Mouse (Mus musculus) liver, embryonic 14.5 days (tissue): ENCODE data around the gene Kxd1. TPM values are rescaled to one million over a fixed set of nuclear protein-coding genes. Genes with fewer than 3 reads are reported as not detected.

ENCODE experiments used
- ATAC-seq: fragments of 200-750 bp; cut with Nextera tagmentation; 2 replicates; pipeline ENCODE4 v1.8.0; 2017; ENCODE audit warnings: moderate number of reproducible peaks, mild to moderate bottlenecking, moderate library complexity; ENCODE audit not compliant: insufficient read depth
- DNase-seq, 3 experiments: peaks; one replicate each; pipeline ENCODE4 v3.0.0-alpha.2; 2012 to 2013; ENCODE audit warnings: low read depth in 3 of 3, low spot score in 3 of 3
- H3K27ac ChIP-seq: fragments of 300-500 bp; sonication (generic); 2 replicates; pipeline ENCODE4 v1.5.1; 2014; ENCODE audit warnings: moderate library complexity, mild to moderate bottlenecking, control low read depth, inconsistent platforms
- H3K27me3 ChIP-seq: fragments of 300-500 bp; sonication (generic); 2 replicates; pipeline ENCODE4 v1.6.1; 2014; ENCODE audit warnings: mild to moderate bottlenecking, low read length, moderate library complexity; ENCODE audit not compliant: control insufficient read depth, insufficient read depth
- H3K36me3 ChIP-seq: fragments of 300-500 bp; sonication (generic); replicated peaks from 2 replicates; pipeline ENCODE4 v1.6.1; 2014; ENCODE audit warnings: low read depth; ENCODE audit not compliant: control insufficient read depth, insufficient read depth
- H3K4me1 ChIP-seq, 2 experiments: fragments of 200-500 bp in 1 of 2; fragments of 300-500 bp in 1 of 2; sonication (generic) in 1 of 2; replicated peaks; 2 replicates each; pipeline ENCODE4 v1.6.1; 2012 to 2014; ENCODE audit warnings: antibody characterized with exemption in 1 of 2, inconsistent platforms in 1 of 2, low read length in 1 of 2; ENCODE audit not compliant: control insufficient read depth in 2 of 2, insufficient read depth in 2 of 2
- H3K4me2 ChIP-seq: fragments of 300-500 bp; sonication (generic); 2 replicates; pipeline ENCODE4 v1.6.1; 2014; ENCODE audit warnings: low read depth, mild to moderate bottlenecking, control low read depth, moderate library complexity
- H3K4me3 ChIP-seq, 2 experiments: fragments of 200-500 bp in 1 of 2; fragments of 300-500 bp in 1 of 2; sonication (generic) in 1 of 2; 2 replicates each; pipeline ENCODE4 v1.5.1; 2012 to 2014; ENCODE audit warnings: low read depth in 2 of 2, low read length in 2 of 2, mild to moderate bottlenecking in 2 of 2, control low read depth in 1 of 2, inconsistent platforms in 1 of 2, moderate library complexity in 1 of 2; ENCODE audit not compliant: insufficient read depth in 1 of 2
- H3K9ac ChIP-seq: fragments of 300-500 bp; sonication (generic); replicated peaks from 2 replicates; pipeline ENCODE4 v1.6.1; 2014; ENCODE audit warnings: mild to moderate bottlenecking, control low read depth, moderate library complexity
- H3K9me3 ChIP-seq: fragments of 300-500 bp; sonication (generic); 2 replicates; pipeline ENCODE4 v1.6.1; 2016; ENCODE audit warnings: low read length, mixed read lengths; ENCODE audit not compliant: control insufficient read depth
- CTCF ChIP-seq: IDR thresholded peaks from 2 replicates; pipeline ENCODE4 v1.5.1; 2016; ENCODE audit warnings: antibody characterized with exemption, low read depth, control low read depth
- EP300 ChIP-seq: IDR thresholded peaks from 2 replicates; pipeline ENCODE4 v1.6.1; 2016; ENCODE audit warnings: antibody characterized with exemption, low read depth
- WGBS: fragments of 180-500 bp; shearing (Covaris S2); extraction: QIAGEN DNeasy Blood & Tissue Kit; methylation state at CpG from one replicate; pipeline ENCODE4 v1.1.7; 2014; ENCODE audit not compliant: insufficient replicate concordance; 5-methylcytosine and 5-hydroxymethylcytosine counted together
- polyA plus RNA-seq, 2 experiments: library from polyadenylated mRNA; depleted of rRNA in 1 of 2; stranded (reverse) in 1 of 2; unstranded in 1 of 2; fragments of >200 nt; fragmentation: Nextera tagmentation in 1 of 2; extraction: Ambion mirVana in 1 of 2; gene quantifications; 2 replicates each; pipeline versions ENCODE4 v1.2.1 to v1.2.3; 2012 to 2014

The Kxd1 gene
- polyA plus RNA-seq, 2 experiments: 28.9 to 32.6 TPM

DNA sequence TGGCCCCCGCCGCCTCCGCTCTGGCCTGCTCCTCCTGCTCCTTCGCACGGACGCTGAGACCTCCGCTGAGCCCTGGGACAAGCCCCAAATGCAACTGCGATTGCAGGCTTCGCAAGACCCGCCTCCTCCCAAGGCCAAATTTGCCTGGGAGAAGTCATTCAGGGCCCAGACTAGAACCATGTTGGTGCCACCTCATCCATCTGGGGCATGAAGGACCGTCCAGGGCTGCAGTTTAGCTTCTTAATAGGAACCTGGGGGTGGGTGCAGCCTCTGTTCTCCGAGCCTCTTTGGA lies 32.0 kb downstream of the Kxd1 start:
- Histone ChIP-seq H3K27me3 (peaks cover 76% of the 10 kb centered on the region), H3K36me3 (no peaks in the 10 kb centered on the region), H3K4me2 (no peak overlapping the region), H3K4me3 (no peak overlapping the region), H3K9me3 (no peaks in the 10 kb centered on the region), H3K9ac (no peak overlapping the region), H3K4me1 (peaks cover 12 to 15% of the 10 kb centered on the region in 2 experiments), H3K27ac (no peak overlapping the region)
- 11% methylated on average over 12 of the region's 12 CpGs for WGBS
- ATAC-seq (no peak), DNase-seq (no peak)
- no peak for TF ChIP-seq EP300
- TF ChIP-seq CTCF: no peak

DNA sequence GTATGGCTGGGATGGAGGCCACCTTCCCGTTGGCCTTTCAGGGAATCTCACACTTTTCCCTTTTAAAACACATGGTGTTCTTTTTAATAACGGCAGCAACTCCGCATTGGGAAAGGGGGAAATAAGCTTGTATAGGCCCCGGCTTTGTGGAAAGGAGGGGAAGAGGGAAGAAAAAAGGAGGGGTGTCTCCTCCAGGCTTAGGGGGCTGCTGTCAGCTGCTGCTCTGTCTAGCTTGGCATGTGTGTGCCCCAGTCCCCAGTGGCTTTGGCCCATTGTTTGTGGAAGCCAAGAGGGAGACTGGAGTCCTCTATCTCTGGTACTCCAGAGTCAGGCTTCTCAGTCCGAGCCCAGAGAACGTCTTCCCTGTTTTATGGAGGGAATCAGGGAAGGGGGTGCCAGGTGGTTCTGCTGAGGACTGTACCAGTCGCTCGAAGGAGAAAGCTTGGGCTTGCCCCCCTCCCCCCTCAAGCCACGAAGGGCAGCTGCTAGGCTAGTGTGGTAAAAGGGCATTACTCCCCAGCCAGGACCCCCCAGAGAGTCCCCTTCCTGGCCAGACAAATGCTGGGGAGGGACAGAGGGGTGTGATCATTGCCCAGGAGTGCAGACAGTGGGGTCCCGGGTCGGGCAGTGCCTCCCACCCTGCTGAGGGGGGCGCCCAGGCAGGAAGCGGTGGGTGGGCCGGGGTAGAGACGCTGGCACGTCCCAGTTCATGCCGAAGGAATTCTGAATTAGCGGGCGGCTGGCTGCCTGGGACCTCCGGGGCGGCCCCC lies 32.6 kb downstream of the Kxd1 start:
- no peak overlapping the region for H3K4me2 ChIP-seq
- peaks cover 82% of the 10 kb centered on the region for H3K27me3 ChIP-seq
- no peaks in the 10 kb centered on the region for H3K36me3 ChIP-seq
- no peak overlapping the region for H3K27ac ChIP-seq
- H3K4me1 ChIP-seq: peaks cover 7 to 9% of the 10 kb centered on the region in 2 experiments
- no peaks in the 10 kb centered on the region for H3K9me3 ChIP-seq
- 4% methylated on average over 21 of the region's 21 CpGs for WGBS
- H3K4me3 ChIP-seq: no peak overlapping the region
- no peak for ATAC-seq
- TF ChIP-seq EP300 (no peak), CTCF (no peak)
- no peak for DNase-seq
- H3K9ac ChIP-seq: no peak overlapping the region

DNA sequence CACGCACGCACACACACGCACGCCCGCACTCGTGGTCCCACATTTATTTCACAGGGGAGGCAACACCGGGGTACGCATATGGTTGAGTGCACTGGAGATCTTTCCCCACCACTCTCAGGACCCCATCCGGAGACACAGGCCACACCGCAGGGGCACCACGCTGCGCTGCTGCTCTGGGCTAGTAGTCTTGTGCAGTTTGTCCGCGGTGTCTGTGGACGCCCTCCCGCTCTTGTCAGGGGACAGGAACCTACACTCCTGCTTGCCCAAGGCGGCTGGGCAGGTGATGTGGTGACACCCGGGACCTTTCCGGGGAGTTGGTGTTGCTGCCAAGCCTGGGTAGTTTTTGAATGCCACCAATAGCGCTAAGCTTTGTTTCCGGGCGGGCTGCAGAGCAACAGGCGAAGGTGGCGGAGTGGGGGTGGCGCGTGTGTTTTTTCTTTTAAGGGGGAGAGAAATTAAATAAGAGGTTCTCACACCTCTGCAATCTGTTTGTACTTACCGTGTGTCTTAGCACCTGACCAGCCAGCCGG lies 33.3 kb downstream of the Kxd1 start:
- DNase-seq: no peak
- H3K36me3 ChIP-seq: no peaks in the 10 kb centered on the region
- H3K9ac ChIP-seq: no peak overlapping the region
- H3K27ac ChIP-seq: no peak overlapping the region
- no peak for TF ChIP-seq EP300
- TF ChIP-seq CTCF: no peak
- no peak overlapping the region for H3K4me2 ChIP-seq
- H3K9me3 ChIP-seq: no peaks in the 10 kb centered on the region
- H3K27me3 ChIP-seq: peaks cover 89% of the 10 kb centered on the region
- no peak for ATAC-seq
- peaks cover 0 to 2% of the 10 kb centered on the region in 2 experiments; a peak in 2 of 4 replicates for H3K4me1 ChIP-seq
- H3K4me3 ChIP-seq: no peak overlapping the region
- WGBS: 5% methylated on average over 28 of the region's 28 CpGs

DNA sequence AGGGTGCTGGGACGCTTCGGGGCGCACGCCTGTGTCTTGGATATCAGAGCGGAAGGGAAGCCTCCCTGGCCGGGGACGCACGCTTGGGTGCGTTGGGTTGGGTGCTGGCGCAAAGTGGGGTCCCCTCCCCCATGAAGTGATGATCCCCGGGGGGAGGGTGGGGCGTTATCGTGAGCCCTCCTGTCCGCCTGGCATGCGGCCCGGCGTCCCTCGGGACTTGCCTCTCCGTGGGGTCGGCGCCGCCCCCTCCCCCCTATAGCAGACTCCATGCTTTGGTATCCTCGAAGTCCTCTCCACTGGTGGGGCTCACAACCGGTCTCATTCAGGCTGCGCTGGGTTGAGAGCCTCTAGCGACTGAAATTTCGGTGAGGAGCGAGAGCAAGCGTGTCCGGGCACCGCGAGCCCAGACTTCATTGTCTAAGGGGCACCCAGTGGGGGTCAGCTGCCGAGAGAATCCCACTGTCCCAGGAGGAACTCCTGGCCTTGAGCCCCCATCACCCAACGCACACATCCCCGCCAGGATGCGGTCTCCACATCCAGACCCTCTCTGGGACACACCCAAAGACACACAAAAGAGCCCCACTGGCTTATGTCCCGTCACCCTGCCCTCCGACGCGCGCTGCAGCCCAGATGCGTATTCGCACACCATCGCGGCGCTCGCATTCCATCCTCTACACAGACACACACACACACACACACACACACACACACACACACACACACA lies 33.9 kb downstream of the Kxd1 start:
- H3K4me3 ChIP-seq: no peak overlapping the region
- no peaks in the 10 kb centered on the region for H3K9me3 ChIP-seq
- DNase-seq (no peak), ATAC-seq (no peak)
- peaks cover 95% of the 10 kb centered on the region for H3K27me3 ChIP-seq
- WGBS: 2% methylated on average over 46 of the region's 47 CpGs
- peaks cover 0 to 2% of the 10 kb centered on the region in 2 experiments; a peak in 1 of 4 replicates for H3K4me1 ChIP-seq
- TF ChIP-seq EP300 (no peak), CTCF (no peak)
- no peak overlapping the region for H3K4me2 ChIP-seq
- H3K36me3 ChIP-seq: no peaks in the 10 kb centered on the region
- no peak overlapping the region for H3K27ac ChIP-seq
- H3K9ac ChIP-seq: no peak overlapping the region
